8 mouse cellular contexts compared by ENCODE assay signal in the genomic region with DNA sequence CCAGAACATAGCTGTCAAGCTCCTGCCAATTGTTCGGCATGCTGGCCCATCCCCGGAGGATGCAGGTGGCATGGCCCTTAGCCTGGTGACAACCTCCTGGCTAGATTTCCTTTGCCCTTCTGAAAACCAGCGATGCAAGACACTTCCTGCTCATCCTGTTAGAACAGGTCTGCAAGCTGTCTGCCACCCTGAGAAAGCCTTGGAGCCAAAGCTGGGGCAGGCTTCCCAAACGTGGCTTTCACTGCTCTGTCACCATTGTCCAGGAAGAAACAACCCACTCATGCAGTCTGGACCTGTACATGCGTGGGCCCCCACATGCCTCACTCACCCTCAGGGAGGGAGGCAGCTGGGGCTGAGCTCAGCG. TPM values are rescaled to one million over a fixed set of nuclear protein-coding genes. Genes with fewer than 3 reads are reported as not detected.
DNase-seq lines count a peak whose midpoint lies in the region; ATAC-seq and TF ChIP-seq lines count a peak whose summit lies in the region.

No protein-coding gene starts in this region.

- peak overlapping the region; percentile 34 for H3K27ac ChIP-seq in hindbrain, embryonic 11.5 days (ENCODE audit: low read depth, low read length)
- peak overlapping the region; percentile 66 for H3K27ac ChIP-seq in small intestine, adult 2 months (ENCODE audit: insufficient read depth, low read depth, low read length)

- no peaks in the 10 kb centered on the region for H3K27me3 ChIP-seq in hindbrain, embryonic 11.5 days (ENCODE audit: control insufficient read depth, insufficient read depth, low read length)
- H3K27me3 ChIP-seq in small intestine, adult 2 months (ENCODE audit: control insufficient read depth, insufficient read depth, low read length), result no peaks in the 10 kb centered on the region

- TF ChIP-seq CTCF in small intestine, adult 2 months (IDR thresholded peaks at IDR 0.05; ENCODE audit: extremely low read depth, insufficient read length, insufficient replicate concordance, low read depth, low read length), result no peak

- no peak overlapping the region for H3K9ac ChIP-seq in hindbrain, embryonic 11.5 days (ENCODE audit: low read depth, low read length)

- peak; percentile 37 for DNase-seq in urinary bladder, postnatal 14 days (ENCODE audit: low spot score)
- DNase-seq in urinary bladder, postnatal 10 days (ENCODE audit: low spot score), result no peak
- no peak for DNase-seq in hindbrain, embryonic 11.5 days (ENCODE audit: low spot score)
- peak; percentile 40 to 48 for DNase-seq in layer of hippocampus, postnatal 10 days (ENCODE audit: low spot score in 2 of 2)
- no peak for DNase-seq in lung, postnatal 36 days

- ATAC-seq in hindbrain, embryonic 11.5 days (ENCODE audit: low FRiP score), result peak; percentile 40
- no peak for ATAC-seq in CD4-positive, CD25-positive, alpha-beta regulatory T cell, adult 4 months
- no peak for ATAC-seq in megakaryocyte progenitor cell, adult 5-6 weeks (replicated peaks; ENCODE audit: poor library complexity)

- 57% methylated on average over 6 of the region's 6 CpGs for WGBS in hindbrain, embryonic 11.5 days
- 35% methylated on average over 6 of the region's 6 CpGs for WGBS in small intestine, adult 2 months

- no peak overlapping the region for H3K4me2 ChIP-seq in hindbrain, embryonic 11.5 days (replicated peaks; ENCODE audit: low read depth, low read length)

- H3K4me3 ChIP-seq in hindbrain, embryonic 11.5 days (ENCODE audit: low read depth, low read length), result no peak overlapping the region
- H3K4me3 ChIP-seq in small intestine, adult 2 months (ENCODE audit: low read depth, low read length), result no peak overlapping the region

- no peak for TF ChIP-seq POLR2A in small intestine, adult 2 months (IDR thresholded peaks at IDR 0.05; ENCODE audit: low read depth, low read length)

- no peaks in the 10 kb centered on the region for H3K9me3 ChIP-seq in hindbrain, embryonic 11.5 days (ENCODE audit: control insufficient read depth, low read length)

- no peaks in the 10 kb centered on the region for H3K36me3 ChIP-seq in hindbrain, embryonic 11.5 days (ENCODE audit: control insufficient read depth, insufficient read depth, low read length)
- H3K36me3 ChIP-seq in small intestine, adult 2 months (ENCODE audit: control insufficient read depth, insufficient read depth, low read length), result no peaks in the 10 kb centered on the region

- H3K4me1 ChIP-seq in hindbrain, embryonic 11.5 days (replicated peaks; ENCODE audit: control insufficient read depth, insufficient read depth, low read length), result peaks cover 3% of the 10 kb centered on the region; the same call in 1 of the 2 replicates
- H3K4me1 ChIP-seq in small intestine, adult 2 months (ENCODE audit: control insufficient read depth, insufficient read depth, insufficient read length, low read length), result peaks cover 21% of the 10 kb centered on the region

RNA-seq across cellular contexts. Expression of a gene that starts 57.6 kb away (rescaled TPM):
- polyA plus RNA-seq in hindbrain, embryonic 11.5 days (2014; fragmentation: Nextera tagmentation; extraction: Ambion mirVana), result 91.9 and 94.9 TPM in 2 replicates
- 100 to 1,000 TPM; 506 to 549 TPM for total RNA-seq in layer of hippocampus, postnatal 10 days (2021)
- polyA plus RNA-seq in small intestine, adult 2 months (2012; rRNA removed), result 0.74 and 1.0 TPM in 2 replicates
- under 1 TPM; 0.11 to 0.34 TPM for polyA plus RNA-seq in CD4-positive, CD25-positive, alpha-beta regulatory T cell, adult 4 months (2017; shearing (Covaris generic))
- 0.27 TPM in 1 of 2 replicates, not detected in the other for total RNA-seq in megakaryocyte progenitor cell, adult 5-6 weeks (2015)
- total RNA-seq in megakaryocyte progenitor cell, adult 5-6 weeks (2017), result 0.27 TPM in 1 of 2 replicates, not detected in the other

Comparison
In these comparisons a context has a peak if more than half of its experiments do, and no peak if none do; other contexts are left out.
1. DNase-seq: peak in urinary bladder, postnatal 14 days (single experiment) and layer of hippocampus, postnatal 10 days (2 of 2); none in urinary bladder, postnatal 10 days (single experiment), hindbrain, embryonic 11.5 days (single experiment) and lung, postnatal 36 days (single experiment).
2. RNA of a gene that starts 57.6 kb away (polyA plus RNA-seq): 91.9 to 94.9 TPM in hindbrain, embryonic 11.5 days; 0.74 to 1.0 TPM in small intestine, adult 2 months and 0.11 to 0.34 TPM in CD4-positive, CD25-positive, alpha-beta regulatory T cell, adult 4 months; every median in the first group is over 10 times any median in the second.